Mouse (Mus musculus) erythroblast, embryonic 14.5 days (primary cell): Measurements from ENCODE around the gene Krtap4-2.

Experiments
- GATA1 ChIP-seq: IDR thresholded peaks from 2 replicates; pipeline ENCODE4 v1.6.1; 2012; ENCODE audit warnings: low read length, inconsistent platforms, mixed read lengths
- TAL1 ChIP-seq: IDR thresholded peaks from 3 replicates; pipeline ENCODE4 v1.6.1; 2012; ENCODE audit warnings: low read length, inconsistent platforms, mixed read lengths

DNA sequence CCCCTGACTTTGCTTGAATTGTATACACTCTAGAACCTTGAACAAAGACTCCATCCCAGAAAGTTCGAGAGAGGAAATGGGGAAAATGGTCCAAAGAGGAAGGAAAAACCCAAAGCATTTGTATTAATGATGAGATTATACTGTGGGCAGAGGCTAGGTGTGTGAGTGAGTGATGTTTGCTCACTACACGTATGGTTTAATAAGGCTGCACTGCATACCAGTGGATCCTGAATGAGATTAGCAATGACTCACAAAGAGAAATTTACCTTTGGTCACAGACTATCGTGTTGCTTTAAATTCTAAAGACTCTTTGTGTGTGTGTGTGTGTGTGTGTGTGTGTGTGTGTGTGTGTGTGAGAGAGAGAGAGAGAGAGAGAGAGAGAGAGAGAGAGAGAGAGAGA is 4.0 kb downstream of the Krtap4-2 start:
- TF ChIP-seq GATA1 (no peak), TAL1 (no peak)
